ENCODE assay signal across 17 mouse cellular contexts in the genomic region with DNA sequence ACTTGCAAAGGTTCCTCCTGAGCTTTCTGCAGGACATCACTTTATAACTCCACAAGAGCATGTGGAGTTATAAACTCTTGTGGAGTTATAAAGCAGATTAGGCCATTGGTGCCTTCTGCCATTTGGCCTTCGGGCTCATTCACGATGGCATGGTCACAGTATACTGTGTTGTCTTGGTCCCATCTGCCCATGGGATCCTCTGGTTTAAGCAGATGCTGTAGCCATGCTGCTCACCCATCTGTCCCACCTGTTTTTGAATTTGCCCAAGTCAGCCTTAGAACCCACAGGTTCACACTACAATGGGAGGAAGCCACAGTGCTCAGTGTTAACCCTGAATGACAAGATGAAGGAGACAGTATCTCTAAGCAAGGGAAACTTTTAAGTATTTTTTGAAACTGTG.
A peak's percentile ranks its signal among the peaks of the same experiment; 100 is the strongest.
DNase-seq lines count a peak whose midpoint lies in the region; ATAC-seq and TF ChIP-seq lines count a peak whose summit lies in the region.
"Had no signal": no experiment of that assay in that cellular context is flagged by ENCODE, and none has a peak within 500 bp of the region (broad histone marks: within the 10 kb centered on the region; RNA-seq: fewer than 3 reads in every experiment).

No protein-coding gene starts in this region.

- DNase-seq in cerebellum, postnatal 10 days: peak; percentile 33 to 56
- DNase-seq in cerebellum, adult 18-20 months: no peak
- peak; percentile 24 for DNase-seq in midbrain, postnatal 0 days (ENCODE audit: low spot score)
- DNase-seq: adrenal gland, adult 8-10 months; adrenal gland, postnatal 25 days; cerebellum, adult 11-12 months; cerebellum, adult 9-10 months; gastrocnemius, postnatal 10 days; gastrocnemius, postnatal 36 days had no signal

- no peak for TF ChIP-seq CTCF in midbrain, postnatal 0 days (IDR thresholded peaks at IDR 0.05)

- no peak overlapping the region for H3K27ac ChIP-seq in hindbrain, embryonic 16.5 days (ENCODE audit: low read depth, low read length)
- H3K27ac ChIP-seq in hindbrain, embryonic 13.5 days: no peak overlapping the region
- H3K27ac ChIP-seq in midbrain, postnatal 0 days (ENCODE audit: low read depth, low read length): no peak overlapping the region
- H3K27ac ChIP-seq in midbrain, embryonic 16.5 days (ENCODE audit: low read length): no peak overlapping the region
- H3K27ac ChIP-seq: forebrain, embryonic 10.5 days; forebrain, embryonic 13.5 days had no signal

- H3K36me3 ChIP-seq in hindbrain, embryonic 16.5 days (ENCODE audit: control insufficient read depth, insufficient read depth, low read length): no peaks in the 10 kb centered on the region
- no peaks in the 10 kb centered on the region for H3K36me3 ChIP-seq in hindbrain, embryonic 13.5 days
- no peaks in the 10 kb centered on the region for H3K36me3 ChIP-seq in midbrain, postnatal 0 days (ENCODE audit: insufficient read depth, low read length)
- H3K36me3 ChIP-seq in midbrain, embryonic 16.5 days (ENCODE audit: control insufficient read depth, insufficient read depth, low read length): no peaks in the 10 kb centered on the region
- H3K36me3 ChIP-seq: forebrain, embryonic 10.5 days had no signal

- WGBS in hindbrain, embryonic 16.5 days: 81% methylated on average over 2 of the region's 2 CpGs
- WGBS in hindbrain, embryonic 13.5 days: 90% methylated on average over 2 of the region's 2 CpGs
- 100% methylated on average over 2 of the region's 2 CpGs for WGBS in midbrain, postnatal 0 days
- 96% methylated on average over 2 of the region's 2 CpGs for WGBS in midbrain, embryonic 16.5 days

- 0 out of 2 replicates have a peak, but pooled peaks cover 2% of the 10 kb centered on the region for H3K4me1 ChIP-seq in hindbrain, embryonic 16.5 days (ENCODE audit: control insufficient read depth, insufficient read depth, low read depth, low read length)
- H3K4me1 ChIP-seq in hindbrain, embryonic 13.5 days (replicated peaks): peaks cover 6% of the 10 kb centered on the region; the same call in 1 of the 2 replicates
- H3K4me1 ChIP-seq in midbrain, postnatal 0 days (ENCODE audit: insufficient read depth, low read length): no peaks in the 10 kb centered on the region
- H3K4me1 ChIP-seq in midbrain, embryonic 16.5 days (ENCODE audit: control insufficient read depth, insufficient read depth, low read length): no peaks in the 10 kb centered on the region
- H3K4me1 ChIP-seq: forebrain, embryonic 10.5 days; forebrain, embryonic 13.5 days had no signal

- no peak overlapping the region for H3K4me2 ChIP-seq in hindbrain, embryonic 16.5 days (ENCODE audit: low read length)
- no peak overlapping the region for H3K4me2 ChIP-seq in hindbrain, embryonic 13.5 days
- H3K4me2 ChIP-seq in midbrain, postnatal 0 days (ENCODE audit: low read depth, low read length, poor library complexity, severe bottlenecking): no peak overlapping the region
- no peak overlapping the region for H3K4me2 ChIP-seq in midbrain, embryonic 16.5 days (ENCODE audit: low read length)
- H3K4me2 ChIP-seq: forebrain, embryonic 13.5 days; heart, embryonic 11.5 days had no signal

- H3K9ac ChIP-seq in hindbrain, embryonic 16.5 days (ENCODE audit: low read depth, low read length): no peak overlapping the region
- no peak overlapping the region for H3K9ac ChIP-seq in hindbrain, embryonic 13.5 days
- no peak overlapping the region for H3K9ac ChIP-seq in midbrain, postnatal 0 days (replicated peaks; ENCODE audit: low read length, poor library complexity, severe bottlenecking)
- H3K9ac ChIP-seq in midbrain, embryonic 16.5 days (ENCODE audit: low read depth, low read length): no peak overlapping the region
- H3K9ac ChIP-seq: forebrain, embryonic 13.5 days had no signal

- no peak overlapping the region for H3K4me3 ChIP-seq in hindbrain, embryonic 16.5 days (ENCODE audit: low read length)
- H3K4me3 ChIP-seq in hindbrain, embryonic 13.5 days: no peak overlapping the region
- no peak overlapping the region for H3K4me3 ChIP-seq in midbrain, postnatal 0 days (ENCODE audit: low read depth, low read length)
- H3K4me3 ChIP-seq in midbrain, embryonic 16.5 days (ENCODE audit: low read depth, low read length): no peak overlapping the region
- H3K4me3 ChIP-seq: forebrain, embryonic 10.5 days; forebrain, embryonic 13.5 days had no signal

- no peaks in the 10 kb centered on the region for H3K9me3 ChIP-seq in hindbrain, embryonic 16.5 days (ENCODE audit: control insufficient read depth, low read length)
- no peaks in the 10 kb centered on the region for H3K9me3 ChIP-seq in hindbrain, embryonic 13.5 days
- H3K9me3 ChIP-seq in midbrain, postnatal 0 days (ENCODE audit: low read length): no peaks in the 10 kb centered on the region
- H3K9me3 ChIP-seq in midbrain, embryonic 16.5 days (replicated peaks; ENCODE audit: control insufficient read depth, low read length, poor library complexity, severe bottlenecking): 0 out of 2 replicates have a peak, but pooled peaks cover 2% of the 10 kb centered on the region
- H3K9me3 ChIP-seq: forebrain, embryonic 10.5 days; forebrain, embryonic 13.5 days had no signal

- peak; percentile 42; the same call in 1 of the 2 replicates for ATAC-seq in hindbrain, embryonic 16.5 days
- no peak for ATAC-seq in hindbrain, embryonic 13.5 days (ENCODE audit: low FRiP score)
- ATAC-seq in midbrain, postnatal 0 days (ENCODE audit: low FRiP score): no peak
- ATAC-seq in midbrain, embryonic 16.5 days: no peak
- ATAC-seq: activated CD4-positive, CD25-positive, alpha-beta regulatory T cell, adult 4 months; forebrain, embryonic 13.5 days; intestine, postnatal 0 days had no signal

- H3K27me3 ChIP-seq in hindbrain, embryonic 16.5 days (replicated peaks; ENCODE audit: control insufficient read depth, insufficient read depth, low read length): no peaks in the 10 kb centered on the region
- no peaks in the 10 kb centered on the region for H3K27me3 ChIP-seq in hindbrain, embryonic 13.5 days
- H3K27me3 ChIP-seq in midbrain, postnatal 0 days (ENCODE audit: insufficient read depth, low read length): no peaks in the 10 kb centered on the region
- H3K27me3 ChIP-seq in midbrain, embryonic 16.5 days (ENCODE audit: control insufficient read depth, insufficient read depth, low read depth, low read length): no peaks in the 10 kb centered on the region
- H3K27me3 ChIP-seq: forebrain, embryonic 13.5 days had no signal

Comparison
In these comparisons a context has a peak if more than half of its experiments do, and no peak if none do; other contexts are left out.
1. DNase-seq: peak in cerebellum, postnatal 10 days (2 of 2) and midbrain, postnatal 0 days (single experiment); none in cerebellum, adult 18-20 months (0 of 2).